Mouse (Mus musculus) liver, embryonic 15.5 days (tissue): ENCODE measurements around the gene Bsn. TPM values are rescaled to one million over a fixed set of nuclear protein-coding genes. Genes with fewer than 3 reads are reported as not detected.

ENCODE experiments used
- microRNA-seq: library from miRNA; unstranded; fragments of <30 nt; microRNA quantifications from one replicate; pipeline ENCODE4, GENCODE M21; 2016
- polyA plus RNA-seq: library from polyadenylated mRNA; unstranded; fragments of >200 nt; fragmentation: Nextera tagmentation; extraction: Ambion mirVana; gene quantifications from 2 replicates; pipeline ENCODE4 v1.2.1, GENCODE M21; 2015

Bsn gene
- polyA plus RNA-seq, 1 experiment from 2014 or later: 1.4 TPM

Small RNA genes within 50 kb of the gene (microRNA-seq; reads per million reads assigned to microRNA genes)
- gene Gm47303 (not detected), gene Mir7088 (2.0 reads per million)

Other genes starting within 250 kb of the Bsn start
- 12.6 and 14.6 TPM in 2 replicates for gene Traip, start 240.2 kb downstream of the Bsn start, polyA plus RNA-seq
- gene Uba7, start 214.9 kb downstream of the Bsn start, polyA plus RNA-seq: 55.7 and 60.1 TPM in 2 replicates
- gene Gm20661, start 207.3 kb downstream of the Bsn start, polyA plus RNA-seq: 0.54 and 0.66 TPM in 2 replicates
- 50.5 and 50.8 TPM in 2 replicates for gene Inka1, start 204.5 kb downstream of the Bsn start, polyA plus RNA-seq
- gene Cdhr4, start 197.9 kb downstream of the Bsn start, polyA plus RNA-seq: 1.1 and 1.5 TPM in 2 replicates
- not detected in 2 replicates for gene Gm20662, start 194.0 kb downstream of the Bsn start, polyA plus RNA-seq
- 35.3 and 45.1 TPM in 2 replicates for gene Ip6k1, start 187.9 kb downstream of the Bsn start, polyA plus RNA-seq
- gene Gmppb, start 141.1 kb downstream of the Bsn start, polyA plus RNA-seq: 15.3 and 16.3 TPM in 2 replicates
- gene Amigo3, start 137.2 kb downstream of the Bsn start, polyA plus RNA-seq: 1.5 and 1.8 TPM in 2 replicates
- gene Mst1, start 109.9 kb downstream of the Bsn start, polyA plus RNA-seq: 41.1 and 51.2 TPM in 2 replicates
- gene Rnf123, start 107.0 kb downstream of the Bsn start, polyA plus RNA-seq: 100 and 123 TPM in 2 replicates
- gene Apeh, start 95.8 kb downstream of the Bsn start, polyA plus RNA-seq: 194 and 242 TPM in 2 replicates
- 16.0 and 18.2 TPM in 2 replicates for gene Dag1, start 73.6 kb upstream of the Bsn start, polyA plus RNA-seq
- 5.8 and 6.7 TPM in 2 replicates for gene Nicn1, start 100.0 kb upstream of the Bsn start, polyA plus RNA-seq
- 11.9 and 13.3 TPM in 2 replicates for gene Amt, start 106.5 kb upstream of the Bsn start, polyA plus RNA-seq
- 190 and 202 TPM in 2 replicates for gene Rhoa, start 115.7 kb upstream of the Bsn start, polyA plus RNA-seq
- gene Tcta, start 115.8 kb upstream of the Bsn start, polyA plus RNA-seq: 14.1 and 14.4 TPM in 2 replicates
- 6,133 and 6,280 TPM in 2 replicates for gene Gpx1, start 148.5 kb upstream of the Bsn start, polyA plus RNA-seq
- 65.1 and 76.5 TPM in 2 replicates for gene Usp4, start 157.5 kb upstream of the Bsn start, polyA plus RNA-seq
- 0.41 and 0.86 TPM in 2 replicates for gene 1700102P08Rik, start 202.4 kb upstream of the Bsn start, polyA plus RNA-seq
- gene Ccdc36, start 238.1 kb upstream of the Bsn start, polyA plus RNA-seq: 0.03 and 0.17 TPM in 2 replicates
- gene BC048562, start 246.1 kb upstream of the Bsn start, polyA plus RNA-seq: not detected in 2 replicates